Mouse (Mus musculus) limb, embryonic 13.5 days (tissue): ENCODE data around the gene Mtnr1a. TPM values are rescaled to one million over a fixed set of nuclear protein-coding genes. Genes with fewer than 3 reads are reported as not detected.

Experiments used
- ATAC-seq: fragments of 200-750 bp; cut with Nextera tagmentation; 2 replicates; pipeline ENCODE4 v1.8.0; 2017; ENCODE audit warnings: low read depth, moderate number of reproducible peaks, moderate TSS enrichment; ENCODE audit not compliant: low FRiP score
- H3K27ac ChIP-seq: fragments of 300-500 bp; sonication (generic); 2 replicates; pipeline ENCODE4 v1.5.1; 2015; ENCODE audit warnings: inconsistent platforms, mild to moderate bottlenecking, moderate library complexity
- H3K27me3 ChIP-seq: fragments of 300-500 bp; sonication (generic); 2 replicates; pipeline ENCODE4 v1.6.1; 2015; ENCODE audit warnings: mild to moderate bottlenecking, inconsistent platforms
- H3K36me3 ChIP-seq: fragments of 300-500 bp; sonication (generic); 2 replicates; pipeline ENCODE4 v1.6.1; 2015; ENCODE audit warnings: inconsistent platforms, mild to moderate bottlenecking, moderate library complexity
- H3K4me1 ChIP-seq: fragments of 300-500 bp; sonication (generic); 2 replicates; pipeline ENCODE4 v1.6.1; 2015; ENCODE audit warnings: inconsistent platforms
- H3K4me2 ChIP-seq: fragments of 300-500 bp; sonication (generic); replicated peaks from 2 replicates; pipeline ENCODE4 v1.6.1; 2015; ENCODE audit warnings: inconsistent platforms, mild to moderate bottlenecking, moderate library complexity
- H3K4me3 ChIP-seq: fragments of 300-500 bp; sonication (generic); 2 replicates; pipeline ENCODE4 v1.5.1; 2015; ENCODE audit warnings: moderate library complexity, mild to moderate bottlenecking, inconsistent platforms
- H3K9ac ChIP-seq: fragments of 300-500 bp; sonication (generic); 2 replicates; pipeline ENCODE4 v1.6.1; 2015; ENCODE audit warnings: mild to moderate bottlenecking, inconsistent platforms
- H3K9me3 ChIP-seq: fragments of 300-500 bp; sonication (generic); 2 replicates; pipeline ENCODE4 v1.6.1; 2016; ENCODE audit warnings: inconsistent platforms
- WGBS: fragments of 180-500 bp; shearing (Covaris S2); methylation state at CpG from one replicate; pipeline ENCODE4 v1.1.7; 2015; 5-methylcytosine and 5-hydroxymethylcytosine counted together
- polyA plus RNA-seq: library from polyadenylated mRNA; unstranded; fragments of >200 nt; fragmentation: Nextera tagmentation; extraction: Ambion mirVana; gene quantifications from 2 replicates; pipeline ENCODE4 v1.2.1, GENCODE M21; 2015

The Mtnr1a gene
- 0.11 and 0.15 TPM in 2 replicates for polyA plus RNA-seq

GRCm38 (mm10) chr8:45068759-45069386 lies at the start of gene Mtnr1a:
Gene Mtnr1a, plus strand, starts transcription at chr8:45069137.
- Histone ChIP-seq H3K4me3 (peak within 1 kb of the TSS; percentile 33), H3K4me1 (0 out of 2 replicates have a peak, but pooled peaks cover 5% of the 10 kb centered on the region)

GRCm38 (mm10) chr8:45019241-45019640 lies 49.7 kb upstream of the Mtnr1a start:
- Histone ChIP-seq H3K4me2 (no peak overlapping the region), H3K9ac (no peak overlapping the region), H3K4me1 (peaks cover 23% of the 10 kb centered on the region), H3K36me3 (peaks cover 79% of the 10 kb centered on the region), H3K9me3 (peaks cover 15% of the 10 kb centered on the region), H3K4me3 (no peak overlapping the region), H3K27ac (no peak overlapping the region), H3K27me3 (no peaks in the 10 kb centered on the region)
- no peak for ATAC-seq
- 83% methylated on average over 5 of the region's 5 CpGs for WGBS

More at GRCm38 (mm10) chr8:45068759-45069386, at the start of gene Mtnr1a:
- Histone ChIP-seq H3K4me2 (peak within 1 kb of the TSS; percentile 68), H3K27ac (no peak within 1 kb of the TSS), H3K36me3 (no peaks in the 10 kb centered on the region), H3K9ac (0 out of 2 replicates have a peak within 1 kb of the TSS, but pooled peaks have one; percentile 31), H3K9me3 (no peaks in the 10 kb centered on the region), H3K27me3 (peaks cover 8% of the 10 kb centered on the region)
- ATAC-seq = peak; percentile 83
- 8% methylated on average over 29 of the region's 29 CpGs for WGBS

- Histone ChIP-seq H3K27ac (no peak overlapping the region), H3K36me3 (peaks cover 82% of the 10 kb centered on the region), H3K4me1 (peaks cover 20% of the 10 kb centered on the region), H3K4me2 (no peak overlapping the region), H3K9me3 (peaks cover 26% of the 10 kb centered on the region), H3K9ac (no peak overlapping the region), H3K27me3 (no peaks in the 10 kb centered on the region), H3K4me3 (no peak overlapping the region)
- ATAC-seq = no peak
- WGBS = 61% methylated on average over 5 of the region's 5 CpGs
Observed at GRCm38 (mm10) chr8:45021171-45021570, 47.8 kb upstream of the Mtnr1a start.

DNA sequence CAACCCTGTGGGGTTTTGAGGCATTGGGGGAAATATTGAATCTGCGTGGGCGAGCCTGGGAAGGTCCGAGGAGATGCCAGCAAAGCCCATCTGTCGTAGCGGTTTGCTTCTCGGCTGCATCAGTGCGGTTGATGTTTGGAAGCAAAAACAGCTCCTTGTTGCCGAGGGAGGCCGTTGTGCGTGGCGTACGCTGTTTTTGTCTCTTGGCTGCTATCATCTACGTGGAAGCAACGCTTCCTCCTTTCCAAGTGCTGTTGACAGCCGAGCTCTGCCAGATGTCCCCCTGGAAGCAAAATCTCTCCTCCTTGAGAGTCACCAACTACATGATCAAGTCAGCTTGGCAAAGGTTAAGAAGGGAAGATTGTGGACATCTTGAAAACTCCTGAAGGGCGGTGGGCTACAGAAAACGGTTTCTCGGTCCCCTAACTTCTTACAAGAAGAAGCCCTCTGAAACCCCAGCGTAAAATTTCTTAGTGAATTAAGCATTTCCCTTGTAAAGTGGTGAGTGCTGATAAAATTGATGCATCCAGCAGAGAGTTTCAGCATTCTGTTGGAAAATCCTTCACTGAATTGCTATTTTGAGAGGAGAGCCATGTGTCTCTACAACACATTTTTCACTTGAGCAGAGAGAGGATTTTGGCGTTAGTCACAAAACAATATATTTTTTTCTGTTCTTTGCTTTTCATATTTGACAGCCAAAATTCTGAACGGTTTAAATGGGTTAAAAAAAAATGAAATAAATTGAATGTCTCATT lies 46.8 kb upstream of the Mtnr1a start:
- 90% methylated on average over 21 of the region's 21 CpGs for WGBS
- no peak for ATAC-seq
- H3K27ac ChIP-seq = no peak overlapping the region

GRCm38 (mm10) chr8:45028081-45028497 lies 40.8 kb upstream of the Mtnr1a start:
- H3K9me3 ChIP-seq = peaks cover 23% of the 10 kb centered on the region
- peak; percentile 82 for ATAC-seq
- peaks cover 8% of the 10 kb centered on the region for H3K4me1 ChIP-seq
- H3K4me3 ChIP-seq = no peak overlapping the region
- H3K27ac ChIP-seq = no peak overlapping the region
- peaks cover 89% of the 10 kb centered on the region for H3K36me3 ChIP-seq
- WGBS = 24% methylated on average over 6 of the region's 6 CpGs
- no peaks in the 10 kb centered on the region for H3K27me3 ChIP-seq
- no peak overlapping the region for H3K9ac ChIP-seq
- no peak overlapping the region for H3K4me2 ChIP-seq

More for the DNA sequence above, 46.8 kb upstream of the Mtnr1a start:
- Histone ChIP-seq H3K9ac (no peak overlapping the region), H3K4me1 (peaks cover 20% of the 10 kb centered on the region), H3K4me2 (no peak overlapping the region), H3K9me3 (peaks cover 26% of the 10 kb centered on the region), H3K36me3 (peaks cover 87% of the 10 kb centered on the region), H3K27me3 (no peaks in the 10 kb centered on the region), H3K4me3 (no peak overlapping the region)

GRCm38 (mm10) chr8:45038350-45038749 lies 30.6 kb upstream of the Mtnr1a start:
- Histone ChIP-seq H3K36me3 (peaks cover 96% of the 10 kb centered on the region), H3K27ac (no peak overlapping the region)
- no peak for ATAC-seq

GRCm38 (mm10) chr8:45044160-45044559 lies 24.8 kb upstream of the Mtnr1a start:
- 96% methylated on average over 26 of the region's 26 CpGs for WGBS
- Histone ChIP-seq H3K9me3 (peaks cover 6% of the 10 kb centered on the region), H3K27ac (no peak overlapping the region)

More at GRCm38 (mm10) chr8:45038350-45038749, 30.6 kb upstream of the Mtnr1a start:
- 81% methylated on average over 15 of the region's 15 CpGs for WGBS
- Histone ChIP-seq H3K4me2 (no peak overlapping the region), H3K9me3 (peaks cover 6% of the 10 kb centered on the region), H3K4me3 (no peak overlapping the region), H3K27me3 (no peaks in the 10 kb centered on the region), H3K9ac (no peak overlapping the region), H3K4me1 (no peaks in the 10 kb centered on the region)

DNA sequence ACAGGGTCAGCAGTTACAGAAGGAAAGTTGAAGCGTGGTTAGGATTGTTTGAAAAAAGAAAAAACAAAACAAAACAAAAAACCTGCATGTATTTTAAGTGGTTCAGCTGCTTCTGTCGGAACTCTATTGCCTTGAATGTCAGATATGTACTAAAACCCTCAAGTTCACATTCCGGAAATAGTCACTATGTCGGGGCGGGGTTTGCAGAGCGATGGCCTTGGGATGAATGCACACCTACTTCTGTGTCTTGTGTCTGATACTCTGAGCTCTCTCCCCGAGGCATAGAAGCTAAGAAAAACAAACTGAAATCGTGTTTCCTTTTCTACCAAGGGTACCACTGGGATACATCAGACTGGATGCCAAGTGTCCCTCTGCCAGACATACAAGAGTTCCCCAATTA lies 18.5 kb upstream of the Mtnr1a start:
- Histone ChIP-seq H3K4me1 (0 out of 2 replicates have a peak, but pooled peaks cover 5% of the 10 kb centered on the region), H3K4me2 (no peak overlapping the region), H3K9ac (no peak overlapping the region), H3K9me3 (0 out of 2 replicates have a peak, but pooled peaks cover 2% of the 10 kb centered on the region), H3K4me3 (no peak overlapping the region), H3K27me3 (no peaks in the 10 kb centered on the region), H3K36me3 (peaks cover 87% of the 10 kb centered on the region), H3K27ac (no peak overlapping the region)
- ATAC-seq = no peak
- WGBS = 87% methylated on average over 8 of the region's 8 CpGs

More at GRCm38 (mm10) chr8:45044160-45044559, 24.8 kb upstream of the Mtnr1a start:
- ATAC-seq = no peak
- no peak overlapping the region for H3K4me2 ChIP-seq
- H3K4me1 ChIP-seq = 0 out of 2 replicates have a peak, but pooled peaks cover 5% of the 10 kb centered on the region
- H3K36me3 ChIP-seq = peaks cover 88% of the 10 kb centered on the region
- H3K27me3 ChIP-seq = no peaks in the 10 kb centered on the region
- H3K9ac ChIP-seq = no peak overlapping the region
- no peak overlapping the region for H3K4me3 ChIP-seq

- Histone ChIP-seq H3K9ac (no peak overlapping the region), H3K4me1 (0 out of 2 replicates have a peak, but pooled peaks cover 5% of the 10 kb centered on the region), H3K4me3 (no peak overlapping the region), H3K36me3 (peaks cover 85% of the 10 kb centered on the region), H3K4me2 (no peak overlapping the region), H3K9me3 (0 out of 2 replicates have a peak, but pooled peaks cover 4% of the 10 kb centered on the region), H3K27me3 (no peaks in the 10 kb centered on the region), H3K27ac (no peak overlapping the region)
- WGBS = 96% methylated on average over 30 of the region's 30 CpGs
- ATAC-seq = no peak
Observed at GRCm38 (mm10) chr8:45051236-45051635, 17.7 kb upstream of the Mtnr1a start.

- Histone ChIP-seq H3K27ac (no peak overlapping the region), H3K4me1 (no peaks in the 10 kb centered on the region), H3K4me2 (no peak overlapping the region), H3K9me3 (0 out of 2 replicates have a peak, but pooled peaks cover 4% of the 10 kb centered on the region), H3K36me3 (peaks cover 77% of the 10 kb centered on the region), H3K4me3 (no peak overlapping the region), H3K9ac (no peak overlapping the region), H3K27me3 (no peaks in the 10 kb centered on the region)
- no peak for ATAC-seq
- 86% methylated on average over 1 of the region's 1 CpGs for WGBS
Observed at GRCm38 (mm10) chr8:45052205-45052604, 16.7 kb upstream of the Mtnr1a start.

- H3K4me2 ChIP-seq = no peak overlapping the region
- H3K27ac ChIP-seq = no peak overlapping the region
- H3K4me3 ChIP-seq = no peak overlapping the region
- H3K9me3 ChIP-seq = 0 out of 2 replicates have a peak, but pooled peaks cover 4% of the 10 kb centered on the region
- peaks cover 73% of the 10 kb centered on the region for H3K36me3 ChIP-seq
- WGBS = 94% methylated on average over 9 of the region's 9 CpGs
- no peaks in the 10 kb centered on the region for H3K4me1 ChIP-seq
- H3K27me3 ChIP-seq = no peaks in the 10 kb centered on the region
- no peak overlapping the region for H3K9ac ChIP-seq
- ATAC-seq = no peak
Observed at GRCm38 (mm10) chr8:45052618-45053017, 16.3 kb upstream of the Mtnr1a start.

DNA sequence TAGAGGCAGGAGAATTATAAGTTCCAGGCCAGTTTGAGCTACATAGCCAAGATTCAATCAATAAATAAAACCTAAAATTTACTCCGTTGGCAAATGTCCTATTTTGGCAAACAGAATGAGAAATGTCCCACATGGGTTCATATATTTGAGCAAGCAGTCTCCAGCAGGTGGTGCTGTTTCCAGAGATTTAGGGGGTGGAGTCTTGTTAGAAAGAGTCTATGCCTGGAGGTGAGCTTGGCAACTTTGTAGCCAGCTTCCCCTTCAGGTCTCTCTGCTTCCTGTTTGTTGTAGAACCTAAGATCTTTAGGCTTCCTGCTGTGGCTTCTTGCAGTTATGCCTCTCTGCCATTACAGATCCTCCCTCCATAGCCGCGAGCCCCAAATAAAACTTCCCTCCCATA lies 13.4 kb upstream of the Mtnr1a start:
- 0 out of 2 replicates have a peak, but pooled peaks cover 4% of the 10 kb centered on the region for H3K9me3 ChIP-seq
- no peak for ATAC-seq
- 94% methylated on average over 3 of the region's 3 CpGs for WGBS

More for the DNA sequence above, 13.4 kb upstream of the Mtnr1a start:
- Histone ChIP-seq H3K27ac (no peak overlapping the region), H3K36me3 (peaks cover 54% of the 10 kb centered on the region), H3K4me3 (no peak overlapping the region), H3K4me2 (no peak overlapping the region), H3K4me1 (no peaks in the 10 kb centered on the region), H3K27me3 (no peaks in the 10 kb centered on the region), H3K9ac (no peak overlapping the region)
